Mouse (Mus musculus): ENCODE results near the gene Cd69.

Gene Cd69

GRCm38 (mm10) chr6:129224090-129224489 lies 51.1 kb downstream of the Cd69 start:
- DNase-seq (ENCODE audit: low read depth): no peak

GRCm38 (mm10) chr6:129223611-129224010 lies 51.6 kb downstream of the Cd69 start:
- DNase-seq (ENCODE audit: low read depth): no peak

GRCm38 (mm10) chr6:129222188-129222800 lies 52.9 kb downstream of the Cd69 start:
- DNase-seq (ENCODE audit: low read depth): no peak

DNA sequence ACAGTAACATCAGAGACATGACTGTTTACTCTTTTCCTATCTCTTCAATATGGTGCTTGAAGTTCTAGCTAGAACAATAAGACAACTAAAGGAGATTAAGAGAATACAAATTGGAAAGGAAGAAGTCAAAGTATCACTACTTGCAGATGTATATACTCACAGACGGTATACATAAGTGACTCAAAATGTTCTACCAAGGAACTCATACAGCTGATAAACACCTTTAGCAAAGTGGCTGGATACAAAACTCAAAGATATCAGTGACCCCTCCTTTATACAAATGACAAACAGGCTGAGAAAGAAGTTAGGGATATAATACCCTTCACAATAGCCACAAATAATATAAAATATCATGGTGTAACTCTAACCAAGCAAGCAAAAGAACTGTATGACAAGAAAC lies 54.2 kb downstream of the Cd69 start:
- DNase-seq (ENCODE audit: low read depth): no peak

DNA sequence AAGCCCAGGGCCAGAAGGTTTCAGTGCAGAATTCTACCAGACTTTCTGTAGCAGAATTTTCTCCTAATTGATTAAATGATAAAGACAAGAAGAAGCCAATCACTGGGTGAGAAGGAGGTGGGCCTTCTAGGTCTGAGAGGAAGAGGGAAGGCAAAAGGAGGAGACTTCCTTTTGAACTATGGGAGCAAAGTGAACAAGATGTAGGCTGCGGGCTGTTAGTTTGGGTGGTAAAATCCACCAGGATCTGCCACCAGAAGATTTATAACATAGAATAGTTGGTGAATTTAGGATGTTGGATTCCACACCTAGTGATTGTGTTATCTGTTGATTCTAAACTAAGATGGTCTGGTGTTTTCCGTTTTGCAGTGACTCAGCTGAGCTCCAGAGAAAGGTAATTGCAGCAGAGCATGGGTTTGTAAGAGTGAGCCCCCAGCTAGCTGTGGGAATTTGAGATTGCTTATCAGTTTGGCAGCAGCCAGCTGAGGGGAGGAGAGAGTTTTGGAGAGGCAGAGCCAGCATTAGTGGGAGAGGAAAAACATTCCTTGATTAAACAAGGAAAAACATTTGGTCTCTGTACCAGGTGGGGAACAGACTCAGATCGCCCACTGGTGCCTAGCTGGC lies 55.2 kb downstream of the Cd69 start:
- DNase-seq (ENCODE audit: low read depth): no peak

DNA sequence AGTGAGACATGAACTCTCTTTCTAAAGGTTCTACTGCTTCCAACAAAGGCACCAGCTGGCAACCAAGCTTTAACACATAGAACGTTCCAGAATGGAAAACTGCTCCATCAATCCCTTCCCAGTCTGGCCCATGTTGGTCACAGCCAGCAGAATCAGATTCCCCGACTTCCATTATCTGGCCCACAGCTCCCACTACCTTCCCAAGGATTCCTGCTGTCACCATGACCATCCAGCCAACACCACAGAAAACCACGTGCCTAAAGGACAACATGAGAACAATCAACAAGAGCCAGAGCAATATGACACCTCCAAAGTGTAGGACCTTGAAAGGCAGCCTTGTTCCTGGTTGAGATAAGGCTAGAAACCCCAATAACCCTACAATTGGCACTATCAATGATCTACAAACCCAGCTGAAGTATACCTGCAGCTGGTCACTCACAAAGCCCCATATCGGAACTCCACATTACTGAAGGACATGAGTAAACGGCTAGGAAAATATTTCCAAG lies 57.0 kb downstream of the Cd69 start:
- no peak for DNase-seq (ENCODE audit: low read depth)
